Mouse (Mus musculus) lung, postnatal 0 days (tissue): ENCODE results near the gene Endog. TPM values are rescaled to one million over a fixed set of nuclear protein-coding genes. Genes with fewer than 3 reads are reported as not detected.
"Not testable (repeated sequence)": the region's sequence is repeated elsewhere in the genome, so short reads cannot be mapped to it uniquely, and the experiment has no call there.

Source experiments
- ATAC-seq: fragments of 200-750 bp; cut with Nextera tagmentation; 2 replicates; pipeline ENCODE4 v1.8.0; 2017; ENCODE audit warnings: moderate library complexity
- DNase-seq: peaks from one replicate; pipeline ENCODE4 v3.0.0-alpha.2; 2016; ENCODE audit warnings: low spot score
- H3K27ac ChIP-seq: fragments of 300-500 bp; sonication (generic); 2 replicates; pipeline ENCODE4 v1.5.1; 2014; ENCODE audit warnings: antibody characterized with exemption, mild to moderate bottlenecking, low read length, mixed read lengths
- H3K27me3 ChIP-seq: fragments of 300-500 bp; sonication (generic); replicated peaks from 2 replicates; pipeline ENCODE4 v1.6.1; 2014; ENCODE audit warnings: low read length, mixed read lengths; ENCODE audit not compliant: insufficient read depth
- H3K36me3 ChIP-seq: fragments of 300-500 bp; sonication (generic); 2 replicates; pipeline ENCODE4 v1.6.1; 2014; ENCODE audit warnings: low read length, mixed read lengths; ENCODE audit not compliant: insufficient read depth
- H3K4me1 ChIP-seq: fragments of 300-500 bp; sonication (generic); 2 replicates; pipeline ENCODE4 v1.6.1; 2014; ENCODE audit warnings: antibody characterized with exemption, low read depth, low read length, mixed read lengths; ENCODE audit not compliant: insufficient read depth
- H3K4me2 ChIP-seq: fragments of 300-500 bp; sonication (generic); replicated peaks from 2 replicates; pipeline ENCODE4 v1.6.1; 2014; ENCODE audit warnings: low read depth, mild to moderate bottlenecking, low read length, moderate library complexity, mixed read lengths
- H3K4me3 ChIP-seq: fragments of 300-500 bp; sonication (generic); 2 replicates; pipeline ENCODE4 v1.5.1; 2014; ENCODE audit warnings: low read depth, low read length
- H3K9ac ChIP-seq: fragments of 300-500 bp; sonication (generic); replicated peaks from 2 replicates; pipeline ENCODE4 v1.6.1; 2014; ENCODE audit warnings: low read depth, mild to moderate bottlenecking
- H3K9me3 ChIP-seq: fragments of 300-500 bp; sonication (generic); 2 replicates; pipeline ENCODE4 v1.6.1; 2016; ENCODE audit warnings: low read length, mixed read lengths
- CTCF ChIP-seq: IDR thresholded peaks from 2 replicates; pipeline ENCODE4 v1.5.1; 2016; ENCODE audit warnings: antibody characterized with exemption, mild to moderate bottlenecking
- EP300 ChIP-seq: IDR thresholded peaks from 2 replicates; pipeline ENCODE4 v1.6.1; 2016; ENCODE audit warnings: antibody characterized with exemption, mild to moderate bottlenecking, control low read depth
- WGBS: fragments of 180-500 bp; shearing (Covaris S2); extraction: QIAGEN DNeasy Blood & Tissue Kit; methylation state at CpG from one replicate; pipeline ENCODE4 v1.1.7; 2014; 5-methylcytosine and 5-hydroxymethylcytosine counted together
- polyA plus RNA-seq: library from polyadenylated mRNA; unstranded; fragments of >200 nt; fragmentation: Nextera tagmentation; extraction: Ambion mirVana; gene quantifications from 2 replicates; pipeline ENCODE4 v1.2.1, GENCODE M21; 2015

Endog gene
- polyA plus RNA-seq, 1 experiment from 2014 or later: 24.4 TPM

GRCm38 (mm10) chr2:30152616-30153015, 18.7 kb upstream of the Endog start:
- DNase-seq: no peak
- no peak overlapping the region for H3K9ac ChIP-seq
- H3K4me1 ChIP-seq: no peaks in the 10 kb centered on the region
- TF ChIP-seq CTCF: no peak
- no peak for TF ChIP-seq EP300
- WGBS: 73% methylated on average over 8 of the region's 8 CpGs
- ATAC-seq: no peak
- no peak overlapping the region for H3K4me3 ChIP-seq
- H3K36me3 ChIP-seq: peaks cover 14% of the 10 kb centered on the region; the same call in 1 of the 2 replicates
- no peaks in the 10 kb centered on the region for H3K27me3 ChIP-seq
- no peak overlapping the region for H3K4me2 ChIP-seq
- no peak overlapping the region for H3K27ac ChIP-seq
- H3K9me3 ChIP-seq: no peaks in the 10 kb centered on the region

GRCm38 (mm10) chr2:30159871-30160270, 11.4 kb upstream of the Endog start:
- not testable (repeated sequence) for H3K27me3 ChIP-seq, H3K4me2 ChIP-seq, H3K9me3 ChIP-seq, H3K9ac ChIP-seq, H3K27ac ChIP-seq, DNase-seq, H3K36me3 ChIP-seq, ATAC-seq, H3K4me1 ChIP-seq, H3K4me3 ChIP-seq
- 83% methylated on average over 4 of the region's 10 CpGs for WGBS

GRCm38 (mm10) chr2:30161809-30162208, 9.5 kb upstream of the Endog start:
- H3K4me3 ChIP-seq: no peak overlapping the region
- ATAC-seq (no peak), DNase-seq (peak; percentile 65)
- no peaks in the 10 kb centered on the region for H3K4me1 ChIP-seq
- H3K27me3 ChIP-seq: no peaks in the 10 kb centered on the region
- no peaks in the 10 kb centered on the region for H3K36me3 ChIP-seq
- H3K9me3 ChIP-seq: no peaks in the 10 kb centered on the region
- peak; percentile 85 for TF ChIP-seq CTCF
- TF ChIP-seq EP300: no peak
- no peak overlapping the region for H3K4me2 ChIP-seq
- no peak overlapping the region for H3K27ac ChIP-seq
- H3K9ac ChIP-seq: no peak overlapping the region

GRCm38 (mm10) chr2:30164340-30164932, 6.9 kb upstream of the Endog start:
- Histone ChIP-seq H3K27ac (no peak overlapping the region), H3K9ac (no peak overlapping the region), H3K9me3 (no peaks in the 10 kb centered on the region), H3K4me1 (no peaks in the 10 kb centered on the region), H3K4me2 (no peak overlapping the region), H3K27me3 (no peaks in the 10 kb centered on the region), H3K4me3 (no peak overlapping the region), H3K36me3 (no peaks in the 10 kb centered on the region)
- no peak for DNase-seq
- no peak for ATAC-seq
- 36% methylated on average over 9 of the region's 9 CpGs for WGBS
- TF ChIP-seq EP300 (no peak), CTCF (no peak)

GRCm38 (mm10) chr2:30166677-30167076, 4.6 kb upstream of the Endog start:
- Histone ChIP-seq H3K4me2 (no peak overlapping the region), H3K36me3 (no peaks in the 10 kb centered on the region), H3K27me3 (no peaks in the 10 kb centered on the region), H3K27ac (no peak overlapping the region), H3K9ac (no peak overlapping the region), H3K4me1 (no peaks in the 10 kb centered on the region), H3K9me3 (no peaks in the 10 kb centered on the region), H3K4me3 (no peak overlapping the region)
- no peak for ATAC-seq
- TF ChIP-seq EP300 (no peak), CTCF (peak; percentile 51)
- no peak for DNase-seq
- 62% methylated on average over 4 of the region's 4 CpGs for WGBS

- Histone ChIP-seq H3K27ac (peak overlapping the region; percentile 86; the same call in 1 of the 2 replicates), H3K4me2 (peak overlapping the region; percentile 96), H3K9me3 (no peaks in the 10 kb centered on the region), H3K4me3 (peak overlapping the region; percentile 57), H3K36me3 (peaks cover 19% of the 10 kb centered on the region), H3K4me1 (peaks cover 5% of the 10 kb centered on the region; the same call in 1 of the 2 replicates), H3K9ac (peak overlapping the region; percentile 55), H3K27me3 (no peaks in the 10 kb centered on the region)
- no peak for DNase-seq
- TF ChIP-seq EP300 (no peak), CTCF (no peak)
- no peak; the same call in 1 of the 2 replicates for ATAC-seq
- WGBS: 1% methylated on average over 19 of the region's 19 CpGs
Observed at GRCm38 (mm10) chr2:30171997-30172382, 697 bp downstream of the Endog start.
